Mouse (Mus musculus): ENCODE measurements at regions not wholly inside any gene's neighbourhood (a gene's known extent, or its start where the extent isn't known, plus 50 kb on each side); places are given as distances from the start of the nearest gene placed in this dataset.

DNA sequence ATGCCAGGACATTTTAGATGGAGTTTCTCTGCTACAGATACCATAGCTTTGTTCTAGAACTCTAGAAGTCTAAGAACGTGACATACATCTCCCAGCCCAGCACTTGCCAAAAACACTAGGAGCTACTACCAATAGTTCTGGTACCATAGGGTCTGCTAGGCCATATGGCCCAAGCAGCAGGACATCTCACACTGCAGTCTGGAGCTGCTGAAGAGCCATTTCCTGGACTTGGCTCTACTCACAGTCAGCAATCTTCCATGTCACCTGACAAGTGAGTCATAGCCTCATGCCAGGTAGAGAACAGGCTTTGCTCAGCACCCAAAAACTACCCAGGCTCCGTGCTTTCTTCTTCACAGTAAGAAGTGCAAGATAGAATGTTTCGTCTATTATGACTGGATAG, 175.1 kb downstream of the Cbln1 start:
- in situ Hi-C loops (cut with MboI; ENCODE audit: low pct_unique_long_range_greater_than_20kb in 1 of 2, low sequenced_read_pairs in 2 of 2, unreplicated experiment in 1 of 2), result no loop called here

- in situ Hi-C loops (cut with MboI; ENCODE audit: low pct_unique_long_range_greater_than_20kb in 1 of 2, low sequenced_read_pairs in 2 of 2, unreplicated experiment in 1 of 2), result no loop called here
These were observed 186.3 kb downstream of the Cbln1 start for GRCm38 (mm10) chr8:87286059-87286458.

GRCm38 (mm10) chr8:87284356-87284755, 188.1 kb downstream of the Cbln1 start:
- in situ Hi-C loops (cut with MboI; ENCODE audit: low pct_unique_long_range_greater_than_20kb in 1 of 2, low sequenced_read_pairs in 2 of 2, unreplicated experiment in 1 of 2), result no loop called here

DNA sequence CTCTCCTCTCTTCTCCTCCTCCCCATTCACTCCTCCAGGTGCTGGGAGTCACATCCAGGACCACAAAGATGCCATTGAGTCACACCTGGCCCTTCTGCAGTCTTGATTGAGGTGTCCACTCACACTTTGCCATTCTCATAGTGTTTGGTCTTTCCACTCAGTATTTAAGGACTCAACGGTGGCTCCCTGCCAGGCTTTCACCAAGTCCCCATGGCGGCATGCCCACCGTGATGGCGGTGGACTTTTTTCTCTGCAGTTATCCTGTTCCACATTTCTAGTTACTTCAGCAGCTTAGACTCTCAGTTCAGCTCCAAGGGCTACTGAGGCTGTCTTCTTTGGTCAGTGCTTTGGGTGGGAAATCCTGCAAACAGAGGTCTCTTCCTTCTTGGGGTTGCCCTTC, 189.9 kb downstream of the Cbln1 start:
- in situ Hi-C loops (cut with MboI; ENCODE audit: low pct_unique_long_range_greater_than_20kb in 1 of 2, low sequenced_read_pairs in 2 of 2, unreplicated experiment in 1 of 2), result no loop called here

GRCm38 (mm10) chr8:87273328-87273727, 199.1 kb downstream of the Cbln1 start:
- in situ Hi-C loops (cut with MboI; ENCODE audit: low pct_unique_long_range_greater_than_20kb in 1 of 2, low sequenced_read_pairs in 2 of 2, unreplicated experiment in 1 of 2), result no loop called here

- in situ Hi-C loops (cut with MboI; ENCODE audit: low pct_unique_long_range_greater_than_20kb in 1 of 2, low sequenced_read_pairs in 2 of 2, unreplicated experiment in 1 of 2), result no loop called here
These were observed 201.8 kb downstream of the Cbln1 start for GRCm38 (mm10) chr8:87270525-87271187.

GRCm38 (mm10) chr8:87268159-87268558, 204.2 kb downstream of the Cbln1 start:
- in situ Hi-C loops (cut with MboI; ENCODE audit: low pct_unique_long_range_greater_than_20kb in 1 of 2, low sequenced_read_pairs in 2 of 2, unreplicated experiment in 1 of 2), result no loop called here

DNA sequence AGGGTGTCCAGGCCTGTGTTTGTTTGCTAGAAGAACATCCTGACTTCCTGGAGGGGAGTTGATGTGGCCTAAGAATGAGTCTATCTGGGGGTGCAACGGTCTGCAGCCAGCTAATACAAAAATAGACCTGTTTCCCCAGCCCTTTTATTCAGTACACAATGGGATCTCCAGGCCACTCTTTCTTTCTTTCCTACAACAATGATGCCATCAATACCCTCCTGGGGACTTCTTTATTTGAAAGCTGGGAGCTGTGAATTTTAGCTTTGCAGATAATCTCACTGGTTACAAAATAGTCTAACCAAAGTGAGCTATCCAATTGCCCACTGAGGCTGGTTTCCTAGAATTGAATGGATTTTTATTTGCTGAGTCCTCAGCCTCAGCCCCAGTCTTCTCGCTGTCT, 207.4 kb downstream of the Cbln1 start:
- in situ Hi-C loops (cut with MboI; ENCODE audit: low pct_unique_long_range_greater_than_20kb in 1 of 2, low sequenced_read_pairs in 2 of 2, unreplicated experiment in 1 of 2), result no loop called here

- in situ Hi-C loops (cut with MboI; ENCODE audit: low pct_unique_long_range_greater_than_20kb in 1 of 2, low sequenced_read_pairs in 2 of 2, unreplicated experiment in 1 of 2), result no loop called here
These were observed 212.1 kb downstream of the Cbln1 start for GRCm38 (mm10) chr8:87260305-87260704.

DNA sequence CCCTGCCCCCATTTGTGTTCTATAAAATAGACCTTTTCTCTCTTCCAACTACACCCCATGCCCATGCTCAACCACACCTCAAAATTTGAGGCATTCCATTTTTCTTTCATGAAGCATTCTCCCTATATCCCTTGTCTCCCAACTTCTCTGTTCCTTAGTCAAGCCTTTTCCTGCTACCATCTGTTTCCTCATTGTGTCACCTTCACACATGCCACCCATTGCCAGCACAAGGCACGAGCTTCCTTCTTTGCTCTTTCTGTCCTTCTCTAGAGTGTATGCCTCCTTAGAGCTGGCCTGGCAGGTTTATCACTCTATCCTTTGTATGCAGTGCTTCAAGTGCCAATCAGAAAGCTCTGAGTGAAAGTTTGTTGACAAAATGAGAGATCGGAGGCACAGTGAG, 229.7 kb downstream of the Cbln1 start:
- in situ Hi-C loops (cut with MboI; ENCODE audit: low pct_unique_long_range_greater_than_20kb in 1 of 2, low sequenced_read_pairs in 2 of 2, unreplicated experiment in 1 of 2), result no loop called here

GRCm38 (mm10) chr8:87237181-87237580, 235.2 kb downstream of the Cbln1 start:
- in situ Hi-C loops (cut with MboI; ENCODE audit: low pct_unique_long_range_greater_than_20kb in 1 of 2, low sequenced_read_pairs in 2 of 2, unreplicated experiment in 1 of 2), result no loop called here

DNA sequence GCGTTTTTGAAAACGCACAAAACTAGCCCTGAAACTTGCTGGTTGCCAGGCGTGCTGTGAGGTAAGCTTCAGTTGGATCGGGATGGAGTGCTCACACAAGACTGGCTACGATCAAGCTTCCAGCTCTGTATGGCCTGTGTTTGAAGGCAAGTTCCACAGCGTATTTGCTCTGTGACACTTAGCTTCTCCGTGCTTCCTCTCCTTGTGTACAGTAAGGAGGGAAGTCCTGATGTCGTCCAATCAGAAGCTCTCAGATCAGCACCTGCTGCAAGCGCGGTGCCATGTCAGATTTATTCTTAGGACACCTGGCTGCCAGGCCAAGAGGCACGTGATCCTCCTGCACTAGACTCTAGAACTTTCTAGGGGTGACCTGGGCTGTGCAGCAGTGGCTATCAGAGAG, 236.0 kb downstream of the Cbln1 start:
- in situ Hi-C loops (cut with MboI; ENCODE audit: low pct_unique_long_range_greater_than_20kb in 1 of 2, low sequenced_read_pairs in 2 of 2, unreplicated experiment in 1 of 2), result no loop called here

DNA sequence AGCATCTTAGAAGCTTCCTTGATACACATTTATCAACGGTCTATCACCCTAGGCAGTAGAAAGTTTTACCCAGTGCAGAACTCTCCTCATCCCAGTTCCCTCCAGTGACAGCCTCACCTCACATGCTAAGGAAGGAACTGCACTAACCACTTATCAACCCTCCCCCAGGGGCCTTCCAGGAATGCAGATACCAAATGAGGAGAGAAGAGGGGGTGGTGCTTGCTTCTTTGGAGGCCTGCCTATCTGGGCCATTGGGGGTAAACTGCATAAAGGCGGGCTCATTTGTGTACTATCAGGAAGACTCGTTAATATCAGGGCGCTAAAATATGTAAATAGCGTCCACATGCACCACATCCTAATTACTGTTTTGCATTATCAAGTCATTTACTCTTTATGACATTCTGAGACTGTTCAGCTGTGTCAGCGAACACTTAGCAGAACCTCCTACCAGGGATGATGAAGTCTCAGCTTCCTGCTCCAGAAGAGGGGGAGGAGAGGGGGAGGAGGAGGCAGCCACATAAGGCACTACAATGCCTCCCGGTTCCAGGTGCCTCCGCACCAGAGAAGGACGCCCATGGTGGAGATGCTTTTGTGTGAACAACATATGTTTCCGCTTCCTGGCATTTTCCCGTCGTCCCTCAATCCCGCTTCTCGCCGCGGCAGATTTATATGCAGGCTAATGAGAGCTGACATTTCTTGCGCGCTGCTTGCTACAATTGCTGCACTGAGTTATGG, 236.9 kb downstream of the Cbln1 start:
- in situ Hi-C loops (cut with MboI; ENCODE audit: low pct_unique_long_range_greater_than_20kb in 1 of 2, low sequenced_read_pairs in 2 of 2, unreplicated experiment in 1 of 2), result no loop called here

GRCm38 (mm10) chr8:87234336-87234735, 238.1 kb downstream of the Cbln1 start:
- in situ Hi-C loops (cut with MboI; ENCODE audit: low pct_unique_long_range_greater_than_20kb in 1 of 2, low sequenced_read_pairs in 2 of 2, unreplicated experiment in 1 of 2), result no loop called here

DNA sequence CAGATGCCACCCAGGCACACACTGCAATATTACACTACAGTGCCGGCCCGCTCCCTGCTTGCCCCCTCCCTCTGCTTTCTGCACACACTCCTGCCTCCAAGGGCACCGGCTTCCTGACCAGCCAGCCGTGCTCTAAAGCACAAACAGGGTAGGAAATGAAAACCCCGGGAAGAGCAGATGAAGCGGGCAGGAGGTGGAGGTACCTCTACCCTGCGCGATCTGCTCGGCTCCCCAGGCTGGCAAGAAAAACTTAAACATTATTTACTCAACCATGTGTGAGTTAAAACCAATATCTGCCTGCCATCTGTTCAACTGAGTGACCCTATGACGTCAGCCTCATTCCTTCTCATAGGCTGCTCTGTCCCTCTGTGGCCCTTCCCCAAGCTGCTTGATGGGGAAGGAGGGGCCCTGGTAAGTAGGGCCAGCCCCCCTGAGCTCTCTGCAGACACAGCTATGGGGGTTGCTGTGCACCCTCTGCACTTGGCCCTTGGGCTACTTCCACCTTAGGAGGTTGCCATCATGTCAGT, 238.5 kb downstream of the Cbln1 start:
- in situ Hi-C loops (cut with MboI; ENCODE audit: low pct_unique_long_range_greater_than_20kb in 1 of 2, low sequenced_read_pairs in 2 of 2, unreplicated experiment in 1 of 2), result no loop called here

- in situ Hi-C loops (cut with MboI; ENCODE audit: low pct_unique_long_range_greater_than_20kb in 1 of 2, low sequenced_read_pairs in 2 of 2, unreplicated experiment in 1 of 2), result no loop called here
These were observed 240.6 kb downstream of the Cbln1 start for GRCm38 (mm10) chr8:87231762-87232161.

GRCm38 (mm10) chr8:87230096-87230495, 242.3 kb downstream of the Cbln1 start:
- in situ Hi-C loops (cut with MboI; ENCODE audit: low pct_unique_long_range_greater_than_20kb in 1 of 2, low sequenced_read_pairs in 2 of 2, unreplicated experiment in 1 of 2), result no loop called here

DNA sequence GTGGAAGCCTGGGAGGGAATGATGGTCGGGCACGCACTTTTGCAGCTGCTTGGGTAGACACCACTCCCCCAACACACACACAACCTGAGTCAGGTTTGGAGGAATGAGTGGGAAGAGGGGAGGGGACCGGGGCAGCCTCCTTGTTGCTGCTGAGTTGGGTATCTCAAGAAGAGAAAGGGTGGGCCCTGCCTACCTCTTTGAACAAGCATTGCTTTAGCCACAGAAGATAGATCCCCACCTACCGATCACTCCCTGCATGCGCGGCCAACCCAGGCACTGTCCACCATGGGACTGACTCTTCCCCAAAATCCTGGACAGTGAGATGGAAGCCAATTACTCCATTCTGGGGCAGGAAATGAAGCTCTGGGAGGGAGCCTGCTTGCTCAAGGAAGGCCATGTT, 243.2 kb downstream of the Cbln1 start:
- in situ Hi-C loops (cut with MboI; ENCODE audit: low pct_unique_long_range_greater_than_20kb in 1 of 2, low sequenced_read_pairs in 2 of 2, unreplicated experiment in 1 of 2), result loop anchor here in 1 of 2 experiments (10.0 kb wide), 1 partner anchor 306 kb away; no protein-coding TSS in a partner anchor

GRCm38 (mm10) chr8:87228777-87229176, 243.6 kb downstream of the Cbln1 start:
- in situ Hi-C loops (cut with MboI; ENCODE audit: low pct_unique_long_range_greater_than_20kb in 1 of 2, low sequenced_read_pairs in 2 of 2, unreplicated experiment in 1 of 2), result loop anchor here in 1 of 2 experiments (10.0 kb wide), 1 partner anchor 306 kb away; no protein-coding TSS in a partner anchor
